ENCODE assay signal across 12 mouse cellular contexts in genomic region chr7:58787585-58787984, GRCm38 (mm10).
DNase-seq lines count a peak whose midpoint lies in the region; ATAC-seq and TF ChIP-seq lines count a peak whose summit lies in the region.
"Had no signal": no experiment of that assay in that cellular context is flagged by ENCODE, and none has a peak within 500 bp of the region (broad histone marks: within the 10 kb centered on the region; RNA-seq: fewer than 3 reads in every experiment).

No protein-coding gene starts in this region.

- H3K4me3 ChIP-seq in heart, embryonic 16.5 days (ENCODE audit: low read length), result no peak overlapping the region
- no peak overlapping the region for H3K4me3 ChIP-seq in stomach, embryonic 14.5 days (ENCODE audit: low read depth, low read length)
- no peak overlapping the region for H3K4me3 ChIP-seq in stomach, postnatal 0 days (ENCODE audit: low read depth, low read length)
- H3K4me3 ChIP-seq in hindbrain, embryonic 15.5 days, result no peak overlapping the region
- no peak overlapping the region for H3K4me3 ChIP-seq in neural tube, embryonic 15.5 days (replicated peaks)
- H3K4me3 ChIP-seq: intestine, embryonic 15.5 days; liver, embryonic 13.5 days had no signal

- intact Hi-C loops in heart, postnatal 14 days (cut with DNase I), result no loop called here

- H3K4me2 ChIP-seq in heart, embryonic 16.5 days (ENCODE audit: low read depth, low read length), result no peak overlapping the region
- H3K4me2 ChIP-seq in stomach, embryonic 14.5 days (replicated peaks; ENCODE audit: low read depth, low read length), result no peak overlapping the region
- H3K4me2 ChIP-seq in stomach, postnatal 0 days (replicated peaks; ENCODE audit: low read depth), result no peak overlapping the region
- H3K4me2 ChIP-seq in hindbrain, embryonic 15.5 days, result no peak overlapping the region
- H3K4me2 ChIP-seq in neural tube, embryonic 15.5 days, result no peak overlapping the region
- H3K4me2 ChIP-seq: intestine, embryonic 15.5 days; liver, embryonic 13.5 days had no signal

- no peak for DNase-seq in heart, postnatal 14 days
- DNase-seq in stomach, postnatal 0 days (ENCODE audit: low spot score), result no peak
- no peak for DNase-seq in urinary bladder, postnatal 10 days (ENCODE audit: low spot score)
- DNase-seq in frontal cortex, adult 2 months (ENCODE audit: extremely low spot score in 1 of 2, low spot score in 1 of 2), result no peak
- DNase-seq: cerebellum, adult 11 months; kidney, postnatal 4 days; liver, embryonic 13.5 days had no signal

- TF ChIP-seq EP300 in stomach, postnatal 0 days (optimal IDR thresholded peaks at IDR 0.05), result no peak

- no peaks in the 10 kb centered on the region for H3K27me3 ChIP-seq in heart, embryonic 16.5 days (ENCODE audit: control insufficient read depth, insufficient read depth, low read length)
- no peaks in the 10 kb centered on the region for H3K27me3 ChIP-seq in stomach, embryonic 14.5 days (ENCODE audit: control insufficient read depth, insufficient read depth, low read length)
- H3K27me3 ChIP-seq in stomach, postnatal 0 days (ENCODE audit: control insufficient read depth, insufficient read depth, low read length), result no peaks in the 10 kb centered on the region
- no peaks in the 10 kb centered on the region for H3K27me3 ChIP-seq in hindbrain, embryonic 15.5 days
- H3K27me3 ChIP-seq in neural tube, embryonic 15.5 days (replicated peaks), result no peaks in the 10 kb centered on the region
- H3K27me3 ChIP-seq: intestine, embryonic 15.5 days; liver, embryonic 13.5 days had no signal

- peaks cover 33% of the 10 kb centered on the region for H3K4me1 ChIP-seq in heart, embryonic 16.5 days (ENCODE audit: control insufficient read depth, insufficient read depth, low read length)
- peaks cover 12% of the 10 kb centered on the region for H3K4me1 ChIP-seq in stomach, embryonic 14.5 days (ENCODE audit: control insufficient read depth, insufficient read depth, low read length)
- H3K4me1 ChIP-seq in stomach, postnatal 0 days (replicated peaks; ENCODE audit: control insufficient read depth, insufficient read depth), result 0 out of 2 replicates have a peak, but pooled peaks cover 3% of the 10 kb centered on the region
- peaks cover 27% of the 10 kb centered on the region for H3K4me1 ChIP-seq in hindbrain, embryonic 15.5 days (replicated peaks)
- peaks cover 25% of the 10 kb centered on the region for H3K4me1 ChIP-seq in neural tube, embryonic 15.5 days
- H3K4me1 ChIP-seq: liver, embryonic 13.5 days had no signal

- peak overlapping the region; percentile 91 for H3K27ac ChIP-seq in heart, embryonic 16.5 days (ENCODE audit: low read length)
- peak overlapping the region; percentile 62; the same call in 1 of the 2 replicates for H3K27ac ChIP-seq in stomach, embryonic 14.5 days (ENCODE audit: low read length)
- no peak overlapping the region; the same call in 1 of the 2 replicates for H3K27ac ChIP-seq in stomach, postnatal 0 days (replicated peaks)
- H3K27ac ChIP-seq in hindbrain, embryonic 15.5 days (replicated peaks), result peak overlapping the region; percentile 55
- peak overlapping the region; percentile 68; the same call in 1 of the 2 replicates for H3K27ac ChIP-seq in neural tube, embryonic 15.5 days (replicated peaks)
- H3K27ac ChIP-seq: liver, embryonic 13.5 days had no signal

- ATAC-seq in heart, embryonic 16.5 days (replicated peaks; ENCODE audit: extremely low read depth, insufficient read depth, low FRiP score), result no peak
- ATAC-seq in stomach, embryonic 14.5 days (ENCODE audit: insufficient number of reproducible peaks, insufficient read depth, low FRiP score, low read depth), result no peak
- no peak for ATAC-seq in stomach, postnatal 0 days (ENCODE audit: low FRiP score, low TSS enrichment)
- no peak for ATAC-seq in hindbrain, embryonic 15.5 days (ENCODE audit: low FRiP score, low read depth)
- ATAC-seq in neural tube, embryonic 15.5 days (ENCODE audit: low FRiP score), result peak; percentile 39; the same call in 1 of the 2 replicates

- no peaks in the 10 kb centered on the region for H3K36me3 ChIP-seq in heart, embryonic 16.5 days (ENCODE audit: control insufficient read depth, insufficient read depth)
- H3K36me3 ChIP-seq in stomach, embryonic 14.5 days (ENCODE audit: control insufficient read depth, insufficient read depth, low read length), result no peaks in the 10 kb centered on the region
- H3K36me3 ChIP-seq in stomach, postnatal 0 days (ENCODE audit: control insufficient read depth, insufficient read depth, low read length), result no peaks in the 10 kb centered on the region; the same call in 1 of the 2 replicates
- no peaks in the 10 kb centered on the region for H3K36me3 ChIP-seq in hindbrain, embryonic 15.5 days
- no peaks in the 10 kb centered on the region for H3K36me3 ChIP-seq in neural tube, embryonic 15.5 days
- H3K36me3 ChIP-seq: intestine, embryonic 15.5 days; liver, embryonic 13.5 days had no signal

- no peaks in the 10 kb centered on the region for H3K9me3 ChIP-seq in heart, embryonic 16.5 days (replicated peaks; ENCODE audit: control insufficient read depth, low read length)
- no peaks in the 10 kb centered on the region for H3K9me3 ChIP-seq in stomach, embryonic 14.5 days (ENCODE audit: control insufficient read depth, low read depth, low read length)
- no peaks in the 10 kb centered on the region for H3K9me3 ChIP-seq in stomach, postnatal 0 days (ENCODE audit: control insufficient read depth, low read length)
- H3K9me3 ChIP-seq in hindbrain, embryonic 15.5 days, result no peaks in the 10 kb centered on the region
- H3K9me3 ChIP-seq in neural tube, embryonic 15.5 days (replicated peaks), result no peaks in the 10 kb centered on the region
- H3K9me3 ChIP-seq: intestine, embryonic 15.5 days; liver, embryonic 13.5 days had no signal

- no peak for TF ChIP-seq CTCF in stomach, postnatal 0 days (IDR thresholded peaks at IDR 0.05; ENCODE audit: low read depth)

- 31% methylated on average over 4 of the region's 4 CpGs for WGBS in heart, embryonic 16.5 days
- WGBS in stomach, embryonic 14.5 days, result 59% methylated on average over 2 of the region's 4 CpGs
- 54% methylated on average over 4 of the region's 4 CpGs for WGBS in stomach, postnatal 0 days
- WGBS in hindbrain, embryonic 15.5 days, result 59% methylated on average over 3 of the region's 4 CpGs
- WGBS in neural tube, embryonic 15.5 days, result 41% methylated on average over 4 of the region's 4 CpGs

- H3K9ac ChIP-seq in heart, embryonic 16.5 days (ENCODE audit: low read length), result no peak overlapping the region
- no peak overlapping the region for H3K9ac ChIP-seq in stomach, embryonic 14.5 days (replicated peaks; ENCODE audit: low read depth, low read length)
- no peak overlapping the region for H3K9ac ChIP-seq in stomach, postnatal 0 days (ENCODE audit: low read length)
- no peak overlapping the region for H3K9ac ChIP-seq in hindbrain, embryonic 15.5 days
- no peak overlapping the region for H3K9ac ChIP-seq in neural tube, embryonic 15.5 days (replicated peaks)
- H3K9ac ChIP-seq: intestine, embryonic 15.5 days; liver, embryonic 13.5 days had no signal
